Mouse (Mus musculus) C3H10T1/2 (cell line): Measurements from ENCODE around the gene Tmem156. TPM values are rescaled to one million over a fixed set of nuclear protein-coding genes. Genes with fewer than 3 reads are reported as not detected.

Source experiments
- polyA plus RNA-seq, 2 experiments: library from polyadenylated mRNA; unstranded; fragments of >200 nt; fragmentation: generic; extraction: Trizol; gene quantifications; one replicate each; pipeline ENCODE4 v1.2.1; 2012; ENCODE audit warnings: missing spikeins in 2 of 2

The Tmem156 gene
- polyA plus RNA-seq, result not detected

GRCm38 (mm10) chr5:65091921-65092320 is at the start of gene Tmem156:
Gene Tmem156 (minus strand): TSS chr5:65092132.

DNA sequence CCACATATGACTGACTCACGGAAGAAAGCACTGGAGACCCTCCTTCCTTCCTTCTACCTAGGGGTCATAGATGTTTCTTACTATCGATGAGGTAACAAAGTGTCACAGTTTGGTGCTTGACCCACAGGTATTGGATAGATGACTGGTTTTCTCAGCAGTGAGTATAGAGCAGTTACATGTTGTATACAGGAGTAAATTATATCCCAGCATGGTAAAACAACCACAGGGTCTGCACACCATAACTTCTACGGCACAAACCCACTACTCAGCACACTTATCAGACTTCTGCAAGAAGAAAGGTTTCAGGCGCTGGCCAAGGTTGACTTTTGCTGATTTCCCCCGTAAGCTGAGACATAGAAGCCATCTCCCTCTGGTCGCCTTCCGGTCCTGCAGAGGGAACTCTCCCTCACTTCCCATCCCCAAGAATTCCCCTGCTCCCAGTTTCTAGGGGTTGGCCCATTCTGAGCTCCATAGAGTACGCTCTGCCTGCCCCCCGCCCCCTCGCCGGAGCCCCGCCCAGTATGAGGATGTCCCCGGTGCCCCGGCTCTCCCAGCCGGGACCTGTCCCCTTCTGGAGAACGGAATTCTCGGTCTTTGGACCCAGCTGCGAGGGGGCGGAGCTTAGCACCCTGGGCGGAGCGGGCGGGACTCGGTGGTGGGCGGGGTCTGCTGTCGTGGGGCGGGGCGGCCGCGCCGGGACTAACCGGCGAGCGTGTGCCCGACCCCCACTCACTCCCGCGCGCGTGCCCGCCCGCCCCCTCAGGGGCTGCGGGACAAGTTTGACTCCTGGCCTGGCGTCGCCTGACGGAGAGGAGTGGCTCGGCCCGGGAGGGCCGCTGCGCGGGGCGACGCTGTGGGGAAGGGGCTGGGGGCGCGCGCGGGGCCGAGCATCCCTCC is 15.2 kb upstream of the Tmem156 start, which contains the start of gene Klhl5:
Gene Klhl5, plus strand, starts transcription at position 664 of the 897 bp plus-strand sequence.

Other genes starting within 250 kb of the Tmem156 start
- 1 to 10 TPM in 1 of 2 experiments, under 1 TPM in 1; 0.02 to 1.2 TPM for gene Tlr1, start 158.6 kb downstream of the Tmem156 start, polyA plus RNA-seq
- 1 to 10 TPM in 1 of 2 experiments, under 1 TPM in 1; 0.07 to 2.7 TPM for gene Tlr6, start 132.0 kb downstream of the Tmem156 start, polyA plus RNA-seq
- gene Fam114a1, start 122.1 kb downstream of the Tmem156 start, polyA plus RNA-seq, result 10 to 100 TPM in 1 of 2 experiments, 1 to 10 TPM in 1; 2.0 to 45.0 TPM
- gene Klhl5, start 15.4 kb upstream of the Tmem156 start, polyA plus RNA-seq, result 10 to 100 TPM in 1 of 2 experiments, 1 to 10 TPM in 1; 2.2 to 15.4 TPM
- 10 to 100 TPM in 1 of 2 experiments, under 1 TPM in 1; 0.80 to 13.3 TPM for gene Wdr19, start 107.6 kb upstream of the Tmem156 start, polyA plus RNA-seq
- 10 to 100 TPM in 1 of 2 experiments, 1 to 10 TPM in 1; 2.2 to 10.5 TPM for gene Rfc1, start 243.5 kb upstream of the Tmem156 start, polyA plus RNA-seq